Mouse (Mus musculus) MEL (cell line): ENCODE results near the gene Fbp1. TPM values are rescaled to one million over a fixed set of nuclear protein-coding genes. Genes with fewer than 3 reads are reported as not detected.
"Not testable (repeated sequence)": the region's sequence is repeated elsewhere in the genome, so short reads cannot be mapped to it uniquely, and the experiment has no call there.

Experiments
- DNase-seq: peaks from one replicate; pipeline ENCODE4 v3.0.0; 2011; ENCODE audit warnings: low read depth, low spot score
- H3K27ac ChIP-seq: 2 replicates; pipeline ENCODE4 v1.5.1; 2012; ENCODE audit warnings: low read depth, mild to moderate bottlenecking, control low read depth, low read length, moderate library complexity; ENCODE audit not compliant: control insufficient read depth
- H3K27me3 ChIP-seq, 2 experiments: fragments of 150-350 bp in 1 of 2; sonication (generic) in 1 of 2; 2 replicates each; pipeline ENCODE4 v1.6.1; 2012; ENCODE audit warnings: low read length in 2 of 2, mild to moderate bottlenecking in 2 of 2, improper control_type of control experiment in 1 of 2, moderate library complexity in 1 of 2; ENCODE audit not compliant: insufficient read depth in 2 of 2, control insufficient read depth in 1 of 2
- H3K36me3 ChIP-seq, 2 experiments: 2 replicates each; pipeline ENCODE4 v1.6.1; 2012 to 2014; ENCODE audit warnings: low read length in 2 of 2, improper control_type of control experiment in 1 of 2, inconsistent platforms in 1 of 2, mild to moderate bottlenecking in 1 of 2; ENCODE audit not compliant: insufficient read depth in 2 of 2, control insufficient read depth in 1 of 2
- H3K4me1 ChIP-seq, 2 experiments: fragments of 150-350 bp in 1 of 2; sonication (generic) in 1 of 2; 2 replicates each; pipeline ENCODE4 v1.6.1; 2012; ENCODE audit warnings: low read length in 2 of 2, improper control_type of control experiment in 1 of 2, mild to moderate bottlenecking in 1 of 2; ENCODE audit not compliant: insufficient read depth in 2 of 2, control insufficient read depth in 1 of 2
- H3K4me3 ChIP-seq, 2 experiments: fragments of 150-350 bp in 1 of 2; sonication (generic) in 1 of 2; 2 replicates each; pipeline ENCODE4 v1.5.1; 2012; ENCODE audit warnings: low read depth in 2 of 2, low read length in 2 of 2, mild to moderate bottlenecking in 2 of 2, moderate library complexity in 2 of 2, control low read depth in 1 of 2, improper control_type of control experiment in 1 of 2; ENCODE audit not compliant: control insufficient read depth in 1 of 2, insufficient read depth in 1 of 2
- H3K79me2 ChIP-seq: 2 replicates; pipeline ENCODE4 v1.6.1; 2012; ENCODE audit warnings: mild to moderate bottlenecking, low read length, moderate library complexity; ENCODE audit not compliant: control insufficient read depth, poor library complexity, insufficient read depth
- H3K9ac ChIP-seq: 2 replicates; pipeline ENCODE4 v1.6.1; 2012; ENCODE audit warnings: low read depth, mild to moderate bottlenecking, control low read depth, low read length, moderate library complexity; ENCODE audit not compliant: control insufficient read depth, poor library complexity, severe bottlenecking
- H3K9me3 ChIP-seq: fragments of 150-350 bp; sonication (generic); replicated peaks from 2 replicates; pipeline ENCODE4 v1.6.1; 2012; ENCODE audit warnings: mild to moderate bottlenecking, low read length, improper control_type of control experiment, moderate library complexity; ENCODE audit not compliant: insufficient read depth
- CHD1 ChIP-seq: IDR thresholded peaks from 2 replicates; pipeline ENCODE4 v1.6.1; 2012; ENCODE audit warnings: low read depth, mild to moderate bottlenecking, inconsistent platforms, low read length, improper control_type of control experiment
- CHD2 ChIP-seq: IDR thresholded peaks from 2 replicates; pipeline ENCODE4 v1.6.1; 2011; ENCODE audit warnings: low read length, improper control_type of control experiment
- CTCF ChIP-seq, 3 experiments: IDR thresholded peaks in 2 of 3; conservative IDR thresholded peaks in 1 of 3; 2 replicates each; pipeline ENCODE4 v1.5.1; 2011 to 2012; ENCODE audit warnings: low read length in 3 of 3, low read depth in 2 of 3, mild to moderate bottlenecking in 2 of 3, improper control_type of control experiment in 1 of 3, inconsistent platforms in 1 of 3, mixed read lengths in 1 of 3, moderate library complexity in 1 of 3; ENCODE audit not compliant: control insufficient read depth in 1 of 3, insufficient read depth in 1 of 3, poor library complexity in 1 of 3, severe bottlenecking in 1 of 3
- ELF1 ChIP-seq: IDR thresholded peaks from 2 replicates; pipeline ENCODE4 v1.6.1; 2014; ENCODE audit warnings: low read depth, mild to moderate bottlenecking, inconsistent platforms, low read length, improper control_type of control experiment, moderate library complexity
- ETS1 ChIP-seq: IDR thresholded peaks from 2 replicates; pipeline ENCODE4 v1.6.1; 2012; ENCODE audit warnings: low read depth, mild to moderate bottlenecking, inconsistent platforms, low read length, improper control_type of control experiment, moderate library complexity
- GATA1 ChIP-seq: IDR thresholded peaks from 2 replicates; pipeline ENCODE4 v1.6.1; 2011; ENCODE audit warnings: low read depth, low read length, improper control_type of control experiment
- JUND ChIP-seq: IDR thresholded peaks from 2 replicates; pipeline ENCODE4 v1.6.1; 2011; ENCODE audit warnings: low read depth, mild to moderate bottlenecking, improper control_type of control experiment, low read length
- KAT2A ChIP-seq: conservative IDR thresholded peaks from 2 replicates; pipeline ENCODE4 v1.6.1; 2012; ENCODE audit warnings: low read depth, low read length, improper control_type of control experiment, inconsistent platforms
- MEF2A ChIP-seq: IDR thresholded peaks from 2 replicates; pipeline ENCODE4 v1.6.1; 2014; ENCODE audit warnings: low read depth, mild to moderate bottlenecking, inconsistent platforms, low read length, improper control_type of control experiment; ENCODE audit not compliant: poor library complexity, insufficient replicate concordance, severe bottlenecking; ENCODE audit errors: extremely low read depth
- MXI1 ChIP-seq: IDR thresholded peaks from 2 replicates; pipeline ENCODE4 v1.6.1; 2011; ENCODE audit warnings: mild to moderate bottlenecking, low read depth, low read length, improper control_type of control experiment
- MYB ChIP-seq: IDR thresholded peaks from 2 replicates; pipeline ENCODE4 v1.6.1; 2011; ENCODE audit warnings: mild to moderate bottlenecking, low read depth, low read length, improper control_type of control experiment
- MYC ChIP-seq: IDR thresholded peaks from 2 replicates; pipeline ENCODE4 v1.6.1; 2011; ENCODE audit warnings: low read depth, mild to moderate bottlenecking, low read length, improper control_type of control experiment, moderate library complexity
- POLR2AphosphoS2 ChIP-seq: IDR thresholded peaks from 2 replicates; pipeline ENCODE4 v1.6.1; 2011; ENCODE audit warnings: low read length, improper control_type of control experiment
- POLR2AphosphoS5 ChIP-seq: IDR thresholded peaks from 2 replicates; pipeline ENCODE4 v1.6.1; 2012; ENCODE audit warnings: low read depth, borderline replicate concordance, mild to moderate bottlenecking, inconsistent platforms, low read length, moderate library complexity, mixed read lengths
- RAD21 ChIP-seq: IDR thresholded peaks from 2 replicates; pipeline ENCODE4 v1.6.1; 2011; ENCODE audit warnings: mild to moderate bottlenecking, low read depth, low read length, improper control_type of control experiment
- RCOR1 ChIP-seq: IDR thresholded peaks from 2 replicates; pipeline ENCODE4 v1.6.1; 2012; ENCODE audit warnings: low read depth, mild to moderate bottlenecking, inconsistent platforms, low read length, improper control_type of control experiment
- SIN3A ChIP-seq: IDR thresholded peaks from 2 replicates; pipeline ENCODE4 v1.6.1; 2012; ENCODE audit warnings: low read length, improper control_type of control experiment, inconsistent platforms
- SMC3 ChIP-seq: IDR thresholded peaks from 2 replicates; pipeline ENCODE4 v1.6.1; 2011; ENCODE audit warnings: low read depth, low read length, improper control_type of control experiment
- TBP ChIP-seq: IDR thresholded peaks from 2 replicates; pipeline ENCODE4 v1.8.0; 2011; ENCODE audit warnings: low read depth, low read length, improper control_type of control experiment
- USF1 ChIP-seq: IDR thresholded peaks from 2 replicates; pipeline ENCODE4 v1.6.1; 2014; ENCODE audit warnings: low read depth, mild to moderate bottlenecking, inconsistent platforms, low read length, improper control_type of control experiment, moderate library complexity
- USF2 ChIP-seq, 2 experiments: IDR thresholded peaks; 2 replicates each; pipeline ENCODE4 v1.6.1; 2011 to 2012; ENCODE audit warnings: improper control_type of control experiment in 2 of 2, low read length in 2 of 2, borderline replicate concordance in 1 of 2, inconsistent platforms in 1 of 2, low read depth in 1 of 2, mild to moderate bottlenecking in 1 of 2; ENCODE audit not compliant: insufficient read depth in 1 of 2
- ZC3H11A ChIP-seq: IDR thresholded peaks from 2 replicates; pipeline ENCODE4 v1.6.1; 2012; ENCODE audit warnings: low read depth, mild to moderate bottlenecking, inconsistent platforms, low read length, improper control_type of control experiment
- ZKSCAN1 ChIP-seq: IDR thresholded peaks from 2 replicates; pipeline ENCODE4 v1.6.1; 2012; ENCODE audit warnings: low read depth, mild to moderate bottlenecking, inconsistent platforms, low read length, improper control_type of control experiment, moderate library complexity
- ZNF384 ChIP-seq: IDR thresholded peaks from 2 replicates; pipeline ENCODE4 v1.6.1; 2012; ENCODE audit warnings: low read depth, mild to moderate bottlenecking, inconsistent platforms, low read length, improper control_type of control experiment
- polyA plus RNA-seq, 2 experiments: library from polyadenylated mRNA; stranded (reverse) in 1 of 2; unstranded in 1 of 2; fragments of >175 nt in 1 of 2; fragments of >200 nt in 1 of 2; gene quantifications; 2 replicates each; pipeline versions ENCODE4 v1.2.1 to v1.2.4; 2012; ENCODE audit warnings: low replicate concordance in 2 of 2, low read depth in 1 of 2; ENCODE audit not compliant: insufficient read length in 2 of 2, insufficient read depth in 1 of 2, missing spikeins in 1 of 2
- total RNA-seq: library from RNA; depleted of rRNA; stranded (reverse); fragments of 300-350 nt; gene quantifications from 2 replicates; pipeline ENCODE4 v1.2.3, GENCODE M21; 2012

The Fbp1 gene
- total and polyA plus RNA-seq, 3 experiments, result not detected

GRCm38 (mm10) chr13:62929144-62929543 lies 41.1 kb upstream of the Fbp1 start:
- not testable (repeated sequence) for H3K36me3 ChIP-seq, DNase-seq, H3K9ac ChIP-seq, H3K27ac ChIP-seq, H3K4me1 ChIP-seq, H3K79me2 ChIP-seq, H3K4me3 ChIP-seq, H3K9me3 ChIP-seq, H3K27me3 ChIP-seq
- peak; percentile 78 for TF ChIP-seq ZNF384

- Histone ChIP-seq H3K27me3 (no peaks in the 10 kb centered on the region), H3K79me2 (no peaks in the 10 kb centered on the region), H3K9me3 (no peaks in the 10 kb centered on the region), H3K36me3 (no peaks in the 10 kb centered on the region), H3K27ac (no peak overlapping the region), H3K9ac (no peak overlapping the region), H3K4me1 (no peaks in the 10 kb centered on the region), H3K4me3 (no peak overlapping the region)
- TF ChIP-seq TBP (no peak), MYB (no peak), CTCF (IDR thresholded peaks at IDR 0.05 in 2 of 3, conservative IDR thresholded peaks at IDR 0.05 in 1 of 3; ENCODE audit: control insufficient read depth in 1 of 3, insufficient read depth in 1 of 3, low read depth in 2 of 3, low read length in 3 of 3, poor library complexity in 1 of 3, severe bottlenecking in 1 of 3) (no peak), ZKSCAN1 (no peak), RAD21 (no peak), RCOR1 (no peak), POLR2AphosphoS5 (no peak), ZNF384 (no peak), KAT2A (no peak), MXI1 (no peak), SIN3A (no peak), ZC3H11A (no peak), JUND (no peak), USF1 (no peak)
- DNase-seq, result no peak
Observed at GRCm38 (mm10) chr13:62927470-62927869, 39.4 kb upstream of the Fbp1 start.

- peak; percentile 84 for TF ChIP-seq RAD21
- peak; percentile 90 for TF ChIP-seq SMC3
- TF ChIP-seq MYC, result no peak
- no peak for TF ChIP-seq ELF1
- TF ChIP-seq GATA1, result no peak
- no peak for TF ChIP-seq CHD1
- TF ChIP-seq POLR2AphosphoS2, result no peak
- TF ChIP-seq ZC3H11A, result peak; percentile 81
- no peak for TF ChIP-seq MEF2A
- TF ChIP-seq POLR2AphosphoS5, result no peak
- no peak for TF ChIP-seq KAT2A
- TF ChIP-seq CTCF (IDR thresholded peaks at IDR 0.05 in 2 of 3, conservative IDR thresholded peaks at IDR 0.05 in 1 of 3; ENCODE audit: control insufficient read depth in 1 of 3, insufficient read depth in 1 of 3, low read depth in 2 of 3, low read length in 3 of 3, poor library complexity in 1 of 3, severe bottlenecking in 1 of 3), result peak; percentile 32 to 77 (median 58)
- no peak for TF ChIP-seq USF2 (IDR thresholded peaks at IDR 0.05; ENCODE audit: borderline replicate concordance in 1 of 2, insufficient read depth in 1 of 2, low read depth in 1 of 2, low read length in 2 of 2)
- no peak for TF ChIP-seq CHD2
- TF ChIP-seq ETS1, result no peak
- H3K4me3 ChIP-seq, result no peak overlapping the region
- H3K27me3 ChIP-seq, result no peaks in the 10 kb centered on the region
- H3K79me2 ChIP-seq, result no peaks in the 10 kb centered on the region
- no peak overlapping the region for H3K27ac ChIP-seq
- H3K36me3 ChIP-seq, result no peaks in the 10 kb centered on the region
- no peaks in the 10 kb centered on the region for H3K9me3 ChIP-seq
- H3K9ac ChIP-seq, result no peak overlapping the region
- H3K4me1 ChIP-seq, result no peaks in the 10 kb centered on the region
- DNase-seq, result peak; percentile 53
Observed at GRCm38 (mm10) chr13:62926479-62926878, 38.4 kb upstream of the Fbp1 start.
